Mouse (Mus musculus) lung, embryonic 15.5 days (tissue): ENCODE measurements around the gene Taar8b. TPM values are rescaled to one million over a fixed set of nuclear protein-coding genes. Genes with fewer than 3 reads are reported as not detected.
A peak's percentile ranks its signal among the peaks of the same experiment; 100 is the strongest.
"Not testable (repeated sequence)": the region's sequence is repeated elsewhere in the genome, so short reads cannot be mapped to it uniquely, and the experiment has no call there.

ENCODE experiments used
- ATAC-seq: fragments of 200-750 bp; cut with Nextera tagmentation; 2 replicates; pipeline ENCODE4 v1.8.0; 2017; ENCODE audit warnings: moderate number of reproducible peaks, borderline replicate concordance; ENCODE audit not compliant: low FRiP score, low TSS enrichment; ENCODE audit errors: extremely low read depth
- H3K27ac ChIP-seq: fragments of 300-500 bp; sonication (generic); 2 replicates; pipeline ENCODE4 v1.5.1; 2015; ENCODE audit warnings: moderate library complexity, mild to moderate bottlenecking, inconsistent platforms
- H3K27me3 ChIP-seq: fragments of 300-500 bp; sonication (generic); 2 replicates; pipeline ENCODE4 v1.6.1; 2015; ENCODE audit warnings: inconsistent platforms
- H3K36me3 ChIP-seq: fragments of 300-500 bp; sonication (generic); 2 replicates; pipeline ENCODE4 v1.6.1; 2015; ENCODE audit warnings: inconsistent platforms
- H3K4me1 ChIP-seq: fragments of 300-500 bp; sonication (generic); 2 replicates; pipeline ENCODE4 v1.6.1; 2015; ENCODE audit warnings: inconsistent platforms
- H3K4me2 ChIP-seq: fragments of 300-500 bp; sonication (generic); 2 replicates; pipeline ENCODE4 v1.6.1; 2015; ENCODE audit warnings: inconsistent platforms, mild to moderate bottlenecking, moderate library complexity
- H3K4me3 ChIP-seq: fragments of 300-500 bp; sonication (generic); 2 replicates; pipeline ENCODE4 v1.5.1; 2015; ENCODE audit warnings: mild to moderate bottlenecking, inconsistent platforms
- H3K9ac ChIP-seq: fragments of 300-500 bp; sonication (generic); 2 replicates; pipeline ENCODE4 v1.6.1; 2015; ENCODE audit warnings: inconsistent platforms
- H3K9me3 ChIP-seq: fragments of 300-500 bp; sonication (generic); 2 replicates; pipeline ENCODE4 v1.6.1; 2016; ENCODE audit warnings: inconsistent platforms
- WGBS: fragments of 180-500 bp; shearing (Covaris S2); methylation state at CpG from one replicate; pipeline ENCODE4 v1.1.7; 2015; 5-methylcytosine and 5-hydroxymethylcytosine counted together
- polyA plus RNA-seq: library from polyadenylated mRNA; unstranded; fragments of >200 nt; fragmentation: Nextera tagmentation; extraction: Ambion mirVana; gene quantifications from 2 replicates; pipeline ENCODE4 v1.2.1, GENCODE M21; 2015

Taar8b gene
- polyA plus RNA-seq, result not detected in 2 replicates

DNA sequence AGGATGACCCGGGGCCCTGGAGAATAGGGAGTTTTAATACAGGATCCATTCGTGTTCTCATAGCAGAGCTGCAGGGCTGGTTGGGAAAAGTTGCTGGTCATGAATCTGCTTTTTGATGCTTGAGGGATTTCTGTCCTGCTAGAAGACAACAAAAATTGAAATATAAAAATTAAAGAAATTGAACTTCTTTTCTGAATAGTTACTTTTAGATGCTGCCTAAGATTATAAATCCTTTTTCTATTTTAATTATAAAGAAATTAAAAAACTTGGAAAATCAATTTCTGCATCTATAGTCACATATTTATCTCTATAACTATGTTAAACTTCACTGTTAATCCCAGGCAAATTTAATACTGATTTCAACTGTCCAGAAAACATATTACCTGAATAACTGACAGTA is at the start of gene Taar8b:
TSS of gene Taar8b (minus strand) at position 101 of the 400 bp plus-strand sequence.
- H3K36me3 ChIP-seq, result no peaks in the 10 kb centered on the region
- H3K4me2 ChIP-seq, result no peak within 1 kb of the TSS
- no peak for ATAC-seq
- no peak within 1 kb of the TSS for H3K27ac ChIP-seq
- no peak within 1 kb of the TSS for H3K4me3 ChIP-seq
- 60% methylated on average over 2 of the region's 2 CpGs for whole genome bisulfite sequencing
- H3K27me3 ChIP-seq, result no peaks in the 10 kb centered on the region
- H3K9ac ChIP-seq, result no peak within 1 kb of the TSS
- no peaks in the 10 kb centered on the region for H3K9me3 ChIP-seq
- no peaks in the 10 kb centered on the region for H3K4me1 ChIP-seq

GRCm38 (mm10) chr10:24138623-24139261 is 46.6 kb upstream of the Taar8b start:
- Histone ChIP-seq H3K36me3 (no peaks in the 10 kb centered on the region), H3K27me3 (no peaks in the 10 kb centered on the region), H3K9me3 (no peaks in the 10 kb centered on the region), H3K4me3 (no peak overlapping the region), H3K4me1 (peaks cover 8% of the 10 kb centered on the region; the same call in 1 of the 2 replicates), H3K4me2 (no peak overlapping the region), H3K27ac (peak overlapping the region; percentile 44; the same call in 1 of the 2 replicates), H3K9ac (no peak overlapping the region)
- no peak for ATAC-seq
- 42% methylated on average over 2 of the region's 2 CpGs for WGBS

- Histone ChIP-seq H3K27me3 (no peaks in the 10 kb centered on the region), H3K4me1 (peaks cover 18% of the 10 kb centered on the region; the same call in 1 of the 2 replicates), H3K27ac (peak overlapping the region; percentile 76), H3K4me3 (no peak overlapping the region), H3K36me3 (no peaks in the 10 kb centered on the region), H3K4me2 (no peak overlapping the region), H3K9me3 (no peaks in the 10 kb centered on the region), H3K9ac (no peak overlapping the region)
- 26% methylated on average over 7 of the region's 7 CpGs for WGBS
- no peak for ATAC-seq
Observed at GRCm38 (mm10) chr10:24134071-24134645, 42.1 kb upstream of the Taar8b start.

- Histone ChIP-seq H3K9ac (no peak overlapping the region), H3K9me3 (no peaks in the 10 kb centered on the region), H3K27ac (peak overlapping the region; percentile 76; the same call in 1 of the 2 replicates), H3K4me2 (no peak overlapping the region), H3K36me3 (no peaks in the 10 kb centered on the region), H3K27me3 (no peaks in the 10 kb centered on the region), H3K4me3 (no peak overlapping the region), H3K4me1 (peaks cover 18% of the 10 kb centered on the region; the same call in 1 of the 2 replicates)
- no peak for ATAC-seq
- WGBS, result 17% methylated on average over 2 of the region's 2 CpGs
Observed at GRCm38 (mm10) chr10:24133132-24133531, 41.0 kb upstream of the Taar8b start.

- ATAC-seq, result peak; percentile 83
- peaks cover 18% of the 10 kb centered on the region; the same call in 1 of the 2 replicates for H3K4me1 ChIP-seq
- H3K4me3 ChIP-seq, result no peak overlapping the region
- H3K4me2 ChIP-seq, result peak overlapping the region; percentile 49
- WGBS, result 16% methylated on average over 5 of the region's 5 CpGs
- no peaks in the 10 kb centered on the region for H3K36me3 ChIP-seq
- no peaks in the 10 kb centered on the region for H3K27me3 ChIP-seq
- no peaks in the 10 kb centered on the region for H3K9me3 ChIP-seq
- H3K9ac ChIP-seq, result no peak overlapping the region
- peak overlapping the region; percentile 76 for H3K27ac ChIP-seq
Observed at GRCm38 (mm10) chr10:24132273-24132672, 40.2 kb upstream of the Taar8b start.

GRCm38 (mm10) chr10:24131451-24132262 is 39.6 kb upstream of the Taar8b start:
- H3K27ac ChIP-seq, result peak overlapping the region; percentile 76
- H3K4me2 ChIP-seq, result peak overlapping the region; percentile 49
- ATAC-seq, result peak; percentile 72
- no peaks in the 10 kb centered on the region for H3K36me3 ChIP-seq
- no peaks in the 10 kb centered on the region for H3K27me3 ChIP-seq
- peak overlapping the region; percentile 28 for H3K4me3 ChIP-seq
- no peaks in the 10 kb centered on the region for H3K9me3 ChIP-seq
- H3K9ac ChIP-seq, result 0 out of 2 replicates have a peak overlapping the region, but pooled peaks have one; percentile 14
- whole genome bisulfite sequencing, result 15% methylated on average over 9 of the region's 9 CpGs
- H3K4me1 ChIP-seq, result peaks cover 18% of the 10 kb centered on the region; the same call in 1 of the 2 replicates

DNA sequence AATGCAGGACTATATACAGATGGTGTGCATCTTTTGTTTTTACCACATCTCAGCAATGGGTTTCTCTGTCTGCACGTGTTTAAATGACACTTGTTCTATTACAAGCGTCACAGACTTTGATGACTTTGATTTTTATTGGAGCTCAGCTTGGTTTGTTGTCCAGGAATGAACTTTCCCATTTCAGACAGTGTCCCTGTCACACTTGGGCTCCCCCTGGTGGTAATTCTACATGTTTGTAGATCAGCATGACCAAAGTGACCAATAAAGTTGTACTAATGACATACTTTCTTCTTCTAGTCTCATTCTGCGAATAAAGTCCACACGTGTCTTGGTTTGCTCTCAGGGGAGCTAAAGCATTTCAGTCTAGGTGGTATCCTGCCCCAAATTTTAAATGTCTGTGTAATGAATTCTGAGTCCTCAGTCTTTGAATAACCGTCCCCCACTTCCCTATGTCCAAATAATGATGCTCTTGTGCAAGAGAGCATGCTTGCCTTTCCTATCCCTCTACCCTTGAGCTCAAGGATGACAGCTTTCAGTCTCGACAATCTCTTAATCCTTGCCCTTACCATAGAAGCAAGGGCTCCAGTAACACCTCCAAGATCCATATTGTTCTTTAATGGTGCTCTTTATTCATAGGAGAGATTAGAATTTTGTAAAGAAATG is 19.2 kb upstream of the Taar8b start:
- Histone ChIP-seq H3K9ac (no peak overlapping the region), H3K9me3 (no peaks in the 10 kb centered on the region), H3K4me2 (no peak overlapping the region), H3K27ac (no peak overlapping the region), H3K4me3 (no peak overlapping the region), H3K4me1 (no peaks in the 10 kb centered on the region), H3K27me3 (no peaks in the 10 kb centered on the region), H3K36me3 (no peaks in the 10 kb centered on the region)
- 42% methylated on average over 6 of the region's 6 CpGs for WGBS
- ATAC-seq, result no peak

DNA sequence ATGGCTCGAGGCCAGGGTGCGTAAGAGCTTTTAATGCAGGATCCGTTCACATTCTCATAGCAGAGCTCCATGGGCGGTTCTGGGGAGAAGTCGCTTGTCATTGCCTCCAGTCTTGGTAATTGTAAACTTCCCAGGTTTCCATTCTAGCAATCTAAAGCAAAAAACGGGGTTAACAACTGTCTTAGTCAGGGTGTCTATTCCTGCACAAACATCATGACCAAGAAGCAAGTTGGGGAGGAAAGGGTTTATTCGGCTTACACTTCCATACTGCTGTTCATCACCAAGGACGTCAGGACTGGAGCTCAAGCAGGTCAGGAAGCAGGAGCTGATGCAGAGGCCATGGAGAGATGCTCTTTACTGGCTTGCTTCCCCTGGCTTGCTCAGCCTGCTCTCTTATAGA is 17.3 kb upstream of the Taar8b start, which contains the start of gene Taar9:
TSS of gene Taar9 (minus strand) at position 101 of the 400 bp plus-strand sequence.
- not testable (repeated sequence) for H3K4me3 ChIP-seq, H3K9ac ChIP-seq, H3K27me3 ChIP-seq, ATAC-seq, H3K27ac ChIP-seq, H3K4me1 ChIP-seq, H3K9me3 ChIP-seq, H3K4me2 ChIP-seq, H3K36me3 ChIP-seq
- 65% methylated on average over 8 of the region's 8 CpGs for WGBS

DNA sequence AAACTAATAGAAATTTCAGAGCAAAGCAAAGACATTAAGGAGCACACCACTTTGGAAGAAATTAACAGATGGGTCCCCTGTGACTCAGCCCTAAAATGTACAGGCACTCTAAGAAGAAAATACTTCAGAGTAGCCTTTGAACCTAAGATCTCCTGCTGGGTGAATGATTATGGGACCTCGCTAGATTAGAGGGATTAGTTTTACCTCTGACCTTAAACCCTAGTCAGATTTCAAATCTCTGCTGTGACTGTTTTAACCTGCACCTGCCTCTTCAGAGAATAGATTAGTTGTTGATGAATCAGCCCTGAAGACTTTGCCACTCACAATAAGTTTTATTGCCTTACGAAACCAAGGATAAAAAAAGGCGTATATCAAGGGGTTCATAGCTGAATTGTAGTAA is 16.1 kb upstream of the Taar8b start:
- 68% methylated on average over 3 of the region's 3 CpGs for WGBS
- Histone ChIP-seq H3K4me3 (no peak overlapping the region), H3K27me3 (no peaks in the 10 kb centered on the region)

GRCm38 (mm10) chr10:24107747-24108146 is 15.7 kb upstream of the Taar8b start:
- Histone ChIP-seq H3K36me3 (no peaks in the 10 kb centered on the region), H3K27me3 (no peaks in the 10 kb centered on the region), H3K9ac (no peak overlapping the region), H3K9me3 (no peaks in the 10 kb centered on the region), H3K4me2 (no peak overlapping the region), H3K4me3 (no peak overlapping the region), H3K4me1 (no peaks in the 10 kb centered on the region), H3K27ac (no peak overlapping the region)
- no peak for ATAC-seq
- WGBS, result 60% methylated on average over 5 of the region's 5 CpGs

More for the DNA sequence above, 16.1 kb upstream of the Taar8b start:
- no peaks in the 10 kb centered on the region for H3K4me1 ChIP-seq
- no peak overlapping the region for H3K4me2 ChIP-seq
- no peaks in the 10 kb centered on the region for H3K9me3 ChIP-seq
- no peak for ATAC-seq
- no peak overlapping the region for H3K27ac ChIP-seq
- H3K36me3 ChIP-seq, result no peaks in the 10 kb centered on the region
- no peak overlapping the region for H3K9ac ChIP-seq

- H3K27me3 ChIP-seq, H3K9ac ChIP-seq, H3K4me2 ChIP-seq, H3K4me1 ChIP-seq, H3K9me3 ChIP-seq, H3K27ac ChIP-seq, H3K36me3 ChIP-seq, ATAC-seq, H3K4me3 ChIP-seq: not testable (repeated sequence)
- 17% methylated on average over 1 of the region's 1 CpGs for WGBS
Observed at GRCm38 (mm10) chr10:24103299-24103698, 11.2 kb upstream of the Taar8b start.
